Mouse (Mus musculus) adrenal gland, adult 2 months (tissue): Measurements from ENCODE around the gene Myo1c. TPM values are rescaled to one million over a fixed set of nuclear protein-coding genes. Genes with fewer than 3 reads are reported as not detected.

Experiments used
- DNase-seq: peaks from one replicate; pipeline ENCODE4 v3.0.0; 2021
- polyA plus RNA-seq: library from polyadenylated mRNA; depleted of rRNA; stranded (reverse); fragments of >200 nt; gene quantifications from 2 replicates; pipeline ENCODE4 v1.2.3, GENCODE M21; 2012; rRNA removed
- total RNA-seq, 2 experiments: library from RNA; stranded (reverse); gene quantifications; 2 replicates each; pipeline ENCODE4 v1.2.3; 2021

Gene Myo1c
- total and polyA plus RNA-seq, 3 experiments, result 101 to 174 (median 136) TPM

- no peak for DNase-seq
These were observed 65.3 kb downstream of the Myo1c start for GRCm38 (mm10) chr11:75715556-75715955.

DNA sequence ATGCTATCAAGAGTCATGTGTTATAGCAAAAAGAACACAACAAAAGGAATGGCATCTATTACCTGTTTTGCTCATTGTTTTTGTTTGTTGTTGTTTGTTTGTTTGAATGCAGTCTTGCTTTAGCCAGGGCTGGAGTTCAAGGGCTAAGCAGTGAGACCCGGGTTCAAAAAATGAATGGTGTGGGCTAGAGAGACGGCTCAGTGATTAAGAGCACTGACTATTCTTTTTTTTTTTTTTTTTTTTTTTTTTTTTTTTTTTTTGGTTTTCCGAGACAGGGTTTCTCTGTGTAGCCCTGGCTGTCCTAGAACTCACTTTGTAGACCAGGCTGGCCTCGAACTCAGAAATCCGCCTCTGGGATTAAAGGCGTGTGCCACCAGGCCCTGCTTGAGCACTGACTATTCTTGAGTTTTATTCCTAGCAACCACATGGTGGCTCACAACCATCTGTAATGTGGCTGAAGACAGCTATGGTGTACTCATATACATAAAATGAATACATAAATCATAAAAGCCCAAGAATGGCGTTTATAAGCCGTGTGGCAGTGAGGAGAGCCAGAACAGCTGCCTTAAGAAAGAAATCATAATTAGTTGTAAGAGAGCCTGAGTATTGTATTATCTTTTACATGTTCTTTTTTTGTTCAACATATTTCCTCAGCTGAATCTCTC is 66.5 kb downstream of the Myo1c start:
- no peak for DNase-seq

DNA sequence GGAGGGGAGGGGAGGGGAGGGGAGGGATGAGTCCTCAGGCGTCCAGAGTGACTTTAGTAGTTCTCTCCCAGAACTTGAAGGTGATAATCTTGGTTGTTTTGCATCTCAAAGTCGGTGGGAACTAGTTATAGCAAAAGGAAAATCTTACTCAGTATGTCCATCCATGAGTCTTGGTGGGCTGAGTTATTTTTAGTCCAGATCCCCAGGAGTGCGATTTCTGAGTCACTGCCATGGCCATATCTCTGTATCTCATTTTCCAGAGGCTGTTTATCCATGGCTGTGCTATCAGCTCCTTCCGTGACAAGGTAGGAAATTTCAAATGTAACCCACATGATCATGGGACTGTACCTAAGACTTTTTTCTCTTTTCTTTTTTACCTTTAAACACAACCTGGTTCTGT is 72.0 kb downstream of the Myo1c start:
- DNase-seq, result no peak

Other genes with a start within 250 kb of the Myo1c start
- 10 to 100 TPM; 21.4 to 31.3 TPM for gene Serpinf1, start 227.8 kb upstream of the Myo1c start, total RNA-seq
- 43.7 and 74.1 TPM in 2 replicates for gene Serpinf1, start 227.8 kb upstream of the Myo1c start, polyA plus RNA-seq
- 1 to 10 TPM in 1 of 2 experiments, not detected in 1; 2.6 TPM for gene Serpinf2, start 210.9 kb upstream of the Myo1c start, total RNA-seq
- 0.09 and 1.2 TPM in 2 replicates for gene Serpinf2, start 210.9 kb upstream of the Myo1c start, polyA plus RNA-seq
- 10 to 100 TPM; 15.5 to 15.6 TPM for gene Wdr81, start 195.8 kb upstream of the Myo1c start, total RNA-seq
- 28.2 and 34.1 TPM in 2 replicates for gene Wdr81, start 195.8 kb upstream of the Myo1c start, polyA plus RNA-seq
- 1 to 10 TPM; 7.6 to 9.7 TPM for gene Tlcd2, start 188.8 kb upstream of the Myo1c start, total RNA-seq
- gene Tlcd2, start 188.8 kb upstream of the Myo1c start, polyA plus RNA-seq, result 22.2 and 27.3 TPM in 2 replicates
- 100 to 1,000 TPM; 132 to 162 TPM for gene Prpf8, start 163.7 kb upstream of the Myo1c start, total RNA-seq
- 43.2 and 58.6 TPM in 2 replicates for gene Prpf8, start 163.7 kb upstream of the Myo1c start, polyA plus RNA-seq
- 10 to 100 TPM; 12.1 to 13.2 TPM for gene Rilp, start 140.4 kb upstream of the Myo1c start, total RNA-seq
- gene Rilp, start 140.4 kb upstream of the Myo1c start, polyA plus RNA-seq, result 8.8 and 10.0 TPM in 2 replicates
- gene Scarf1, start 137.0 kb upstream of the Myo1c start, total RNA-seq, result 1 to 10 TPM; 7.5 to 7.8 TPM
- 27.4 and 33.5 TPM in 2 replicates for gene Scarf1, start 137.0 kb upstream of the Myo1c start, polyA plus RNA-seq
- 10 to 100 TPM; 21.2 to 38.3 TPM for gene Slc43a2, start 118.8 kb upstream of the Myo1c start, total RNA-seq
- gene Slc43a2, start 118.8 kb upstream of the Myo1c start, polyA plus RNA-seq, result 28.2 and 28.7 TPM in 2 replicates
- 100 to 1,000 TPM; 185 to 186 TPM for gene Pitpna, start 62.4 kb upstream of the Myo1c start, total RNA-seq
- gene Pitpna, start 62.4 kb upstream of the Myo1c start, polyA plus RNA-seq, result 42.6 and 97.6 TPM in 2 replicates
- 10 to 100 TPM; 32.9 to 42.3 TPM for gene Inpp5k, start 19.5 kb upstream of the Myo1c start, total RNA-seq
- 38.0 and 50.0 TPM in 2 replicates for gene Inpp5k, start 19.5 kb upstream of the Myo1c start, polyA plus RNA-seq
- 100 to 1,000 TPM; 105 to 110 TPM for gene Crk, start 28.8 kb downstream of the Myo1c start, total RNA-seq
- gene Crk, start 28.8 kb downstream of the Myo1c start, polyA plus RNA-seq, result 201 and 233 TPM in 2 replicates
- 100 to 1,000 TPM; 656 to 668 TPM for gene Ywhae, start 82.4 kb downstream of the Myo1c start, total RNA-seq
- 41.3 and 57.3 TPM in 2 replicates for gene Ywhae, start 82.4 kb downstream of the Myo1c start, polyA plus RNA-seq
- gene Doc2b, start 145.5 kb downstream of the Myo1c start, total RNA-seq, result 10 to 100 TPM; 10.6 to 23.5 TPM
- gene Doc2b, start 145.5 kb downstream of the Myo1c start, polyA plus RNA-seq, result 9.5 and 13.9 TPM in 2 replicates